8 mouse cellular contexts compared by ENCODE assay signal in the genomic region with DNA sequence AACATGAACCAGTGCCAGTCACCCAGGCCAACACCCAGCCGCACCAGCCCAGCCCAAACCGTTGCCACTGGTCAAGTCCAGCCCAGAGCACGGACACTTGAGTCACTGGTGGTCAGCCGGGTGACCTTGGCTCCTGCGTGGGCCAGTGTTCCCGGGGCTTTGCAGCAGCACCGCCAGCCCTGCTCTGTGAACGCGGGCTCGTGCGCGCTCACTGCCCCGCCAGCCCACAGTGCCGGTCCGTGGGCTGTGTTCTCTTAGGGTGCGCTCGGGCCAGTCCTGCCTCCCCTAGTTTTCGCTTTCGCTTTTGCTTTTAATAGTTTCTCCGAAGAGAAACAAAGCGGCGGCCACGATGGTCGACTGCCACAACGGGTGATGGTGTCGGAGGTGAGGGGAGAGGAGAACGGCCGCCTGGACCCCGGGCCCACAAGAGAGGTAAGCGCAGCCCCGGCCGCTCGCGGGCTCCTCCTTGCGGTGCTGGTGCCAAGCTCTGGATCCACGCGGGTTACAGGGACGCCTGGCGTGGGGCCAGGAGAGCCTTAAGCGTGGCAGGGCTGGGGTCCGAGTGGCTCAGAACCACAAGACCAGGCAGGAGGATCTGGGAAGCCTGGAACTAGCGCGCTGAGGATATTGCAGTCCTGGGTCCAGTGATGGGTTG.
DNase-seq lines count a peak whose midpoint lies in the region; ATAC-seq and TF ChIP-seq lines count a peak whose summit lies in the region.
"Not testable (repeated sequence)": the region's sequence is repeated elsewhere in the genome, so short reads cannot be mapped to it uniquely, and the experiment has no call there.

No protein-coding gene starts in this region.

- H3K9ac ChIP-seq in embryonic facial prominence, embryonic 13.5 days; heart, embryonic 12.5 days; intestine, embryonic 16.5 days (ENCODE audit: low read depth, low read length): not testable (repeated sequence)

- H3K9me3 ChIP-seq in embryonic facial prominence, embryonic 13.5 days, result peaks cover 13% of the 10 kb centered on the region; the same call in 1 of the 2 replicates
- not testable (repeated sequence) for H3K9me3 ChIP-seq in heart, embryonic 12.5 days (replicated peaks); intestine, embryonic 16.5 days (ENCODE audit: control insufficient read depth, low read length)

- not testable (repeated sequence) for H3K4me1 ChIP-seq in embryonic facial prominence, embryonic 13.5 days; heart, embryonic 12.5 days (replicated peaks); intestine, embryonic 16.5 days (ENCODE audit: control insufficient read depth, insufficient read depth, low read length); thymus, adult 2 months (replicated peaks; ENCODE audit: control insufficient read depth, insufficient read depth, low read length)

- H3K27ac ChIP-seq in embryonic facial prominence, embryonic 13.5 days; heart, embryonic 12.5 days (ENCODE audit: poor library complexity, severe bottlenecking); intestine, embryonic 16.5 days (ENCODE audit: low read length); thymus, adult 2 months (ENCODE audit: control insufficient read depth, insufficient read depth, low read length): not testable (repeated sequence)

- 41% methylated on average over 37 of the region's 43 CpGs for WGBS in embryonic facial prominence, embryonic 13.5 days
- WGBS in heart, embryonic 12.5 days, result 26% methylated on average over 29 of the region's 43 CpGs
- WGBS in intestine, embryonic 16.5 days, result 30% methylated on average over 37 of the region's 43 CpGs
- 9% methylated on average over 39 of the region's 43 CpGs for WGBS in thymus, adult 2 months

- H3K27me3 ChIP-seq in embryonic facial prominence, embryonic 13.5 days; heart, embryonic 12.5 days (replicated peaks); intestine, embryonic 16.5 days (replicated peaks; ENCODE audit: control insufficient read depth, insufficient read depth, low read length); thymus, adult 2 months (ENCODE audit: control insufficient read depth, insufficient read depth, low read length): not testable (repeated sequence)

- H3K4me3 ChIP-seq in embryonic facial prominence, embryonic 13.5 days, result 0 out of 2 replicates have a peak overlapping the region, but pooled peaks have one; percentile 2
- peak overlapping the region; percentile 45 for H3K4me3 ChIP-seq in heart, embryonic 12.5 days
- H3K4me3 ChIP-seq in intestine, embryonic 16.5 days (ENCODE audit: low read length), result peak overlapping the region; percentile 36
- peak overlapping the region; percentile 99 for H3K4me3 ChIP-seq in thymus, adult 2 months (ENCODE audit: control insufficient read depth, insufficient read depth, low read length)

- TF ChIP-seq CTCF in thymus, adult 2 months (IDR thresholded peaks at IDR 0.05; ENCODE audit: borderline replicate concordance, control insufficient read depth, extremely low read depth, insufficient read depth, low read length, poor library complexity), result peak; percentile 53; the same call in 1 of the 2 replicates

- not testable (repeated sequence) for H3K4me2 ChIP-seq in embryonic facial prominence, embryonic 13.5 days
- peak overlapping the region; percentile 68 for H3K4me2 ChIP-seq in heart, embryonic 12.5 days
- H3K4me2 ChIP-seq in intestine, embryonic 16.5 days (ENCODE audit: low read depth, low read length), result peak overlapping the region; percentile 46

- intact Hi-C loops in left cerebral cortex, postnatal 4 days (cut with DNase I), result not testable (repeated sequence)

- H3K36me3 ChIP-seq in embryonic facial prominence, embryonic 13.5 days; heart, embryonic 12.5 days; intestine, embryonic 16.5 days (ENCODE audit: control insufficient read depth, insufficient read depth, low read length); thymus, adult 2 months (ENCODE audit: control insufficient read depth, insufficient read depth, low read length): not testable (repeated sequence)

- peak; percentile 87 for ATAC-seq in activated CD4-positive, CD25-positive, alpha-beta regulatory T cell, adult 4 months
- ATAC-seq in embryonic facial prominence, embryonic 13.5 days (ENCODE audit: insufficient number of reproducible peaks, insufficient read depth, low FRiP score, low TSS enrichment, low read depth), result not testable (repeated sequence)
- 0 out of 2 replicates have a peak, but pooled peaks have one; percentile 55 for ATAC-seq in heart, embryonic 12.5 days (ENCODE audit: insufficient number of reproducible peaks, low FRiP score)
- peak; percentile 65 for ATAC-seq in intestine, embryonic 16.5 days

- peak; percentile 1 for DNase-seq in left cerebral cortex, postnatal 4 days
- peak; percentile 26 for DNase-seq in lung, postnatal 10 days
- peak; percentile 4 for DNase-seq in ovary, postnatal 10 days (ENCODE audit: low spot score)
- peak; percentile 20 for DNase-seq in thymus, adult 2 months

- not testable (repeated sequence) for TF ChIP-seq POLR2A in thymus, adult 2 months (IDR thresholded peaks at IDR 0.05; ENCODE audit: control insufficient read depth, extremely low read depth, insufficient read depth, low read length, poor library complexity)

Comparison
In these comparisons a context has a peak if more than half of its experiments do, and no peak if none do; other contexts are left out.
1. H3K4me3 ChIP-seq: peak in every context shown above with its lines; median percentile 99 in thymus, adult 2 months; 45 in heart, embryonic 12.5 days; 36 in intestine, embryonic 16.5 days; 2 in embryonic facial prominence, embryonic 13.5 days.